Mouse (Mus musculus) lung, postnatal 0 days (tissue): ENCODE measurements around the gene Pmel. TPM values are rescaled to one million over a fixed set of nuclear protein-coding genes. Genes with fewer than 3 reads are reported as not detected.

Experiments
- ATAC-seq: fragments of 200-750 bp; cut with Nextera tagmentation; 2 replicates; pipeline ENCODE4 v1.8.0; 2017; ENCODE audit warnings: moderate library complexity
- DNase-seq: peaks from one replicate; pipeline ENCODE4 v3.0.0-alpha.2; 2016; ENCODE audit warnings: low spot score
- H3K27ac ChIP-seq: fragments of 300-500 bp; sonication (generic); 2 replicates; pipeline ENCODE4 v1.5.1; 2014; ENCODE audit warnings: antibody characterized with exemption, mild to moderate bottlenecking, low read length, mixed read lengths
- H3K27me3 ChIP-seq: fragments of 300-500 bp; sonication (generic); replicated peaks from 2 replicates; pipeline ENCODE4 v1.6.1; 2014; ENCODE audit warnings: low read length, mixed read lengths; ENCODE audit not compliant: insufficient read depth
- H3K36me3 ChIP-seq: fragments of 300-500 bp; sonication (generic); 2 replicates; pipeline ENCODE4 v1.6.1; 2014; ENCODE audit warnings: low read length, mixed read lengths; ENCODE audit not compliant: insufficient read depth
- H3K4me1 ChIP-seq: fragments of 300-500 bp; sonication (generic); 2 replicates; pipeline ENCODE4 v1.6.1; 2014; ENCODE audit warnings: antibody characterized with exemption, low read depth, low read length, mixed read lengths; ENCODE audit not compliant: insufficient read depth
- H3K4me2 ChIP-seq: fragments of 300-500 bp; sonication (generic); replicated peaks from 2 replicates; pipeline ENCODE4 v1.6.1; 2014; ENCODE audit warnings: low read depth, mild to moderate bottlenecking, low read length, moderate library complexity, mixed read lengths
- H3K4me3 ChIP-seq: fragments of 300-500 bp; sonication (generic); 2 replicates; pipeline ENCODE4 v1.5.1; 2014; ENCODE audit warnings: low read depth, low read length
- H3K9ac ChIP-seq: fragments of 300-500 bp; sonication (generic); replicated peaks from 2 replicates; pipeline ENCODE4 v1.6.1; 2014; ENCODE audit warnings: low read depth, mild to moderate bottlenecking
- H3K9me3 ChIP-seq: fragments of 300-500 bp; sonication (generic); 2 replicates; pipeline ENCODE4 v1.6.1; 2016; ENCODE audit warnings: low read length, mixed read lengths
- CTCF ChIP-seq: IDR thresholded peaks from 2 replicates; pipeline ENCODE4 v1.5.1; 2016; ENCODE audit warnings: antibody characterized with exemption, mild to moderate bottlenecking
- EP300 ChIP-seq: IDR thresholded peaks from 2 replicates; pipeline ENCODE4 v1.6.1; 2016; ENCODE audit warnings: antibody characterized with exemption, mild to moderate bottlenecking, control low read depth
- WGBS: fragments of 180-500 bp; shearing (Covaris S2); extraction: QIAGEN DNeasy Blood & Tissue Kit; methylation state at CpG from one replicate; pipeline ENCODE4 v1.1.7; 2014; 5-methylcytosine and 5-hydroxymethylcytosine counted together
- polyA plus RNA-seq: library from polyadenylated mRNA; unstranded; fragments of >200 nt; fragmentation: Nextera tagmentation; extraction: Ambion mirVana; gene quantifications from 2 replicates; pipeline ENCODE4 v1.2.1, GENCODE M21; 2015

Pmel gene
- polyA plus RNA-seq, 1 experiment from 2014 or later = 1.4 TPM

GRCm38 (mm10) chr10:128663441-128664220, 40.4 kb upstream of the Pmel start:
- no peak overlapping the region for H3K9ac ChIP-seq
- WGBS = 46% methylated on average over 5 of the region's 5 CpGs

GRCm38 (mm10) chr10:128664808-128665207, 39.2 kb upstream of the Pmel start:
- Histone ChIP-seq H3K36me3 (no peaks in the 10 kb centered on the region), H3K4me3 (no peak overlapping the region), H3K27me3 (no peaks in the 10 kb centered on the region), H3K4me2 (no peak overlapping the region), H3K9me3 (no peaks in the 10 kb centered on the region), H3K27ac (no peak overlapping the region), H3K4me1 (no peaks in the 10 kb centered on the region), H3K9ac (no peak overlapping the region)
- ATAC-seq (no peak), DNase-seq (no peak)
- 61% methylated on average over 3 of the region's 3 CpGs for WGBS
- TF ChIP-seq EP300 (no peak), CTCF (no peak)

More at GRCm38 (mm10) chr10:128663441-128664220, 40.4 kb upstream of the Pmel start:
- no peak overlapping the region for H3K4me3 ChIP-seq
- H3K9me3 ChIP-seq = no peaks in the 10 kb centered on the region
- no peaks in the 10 kb centered on the region for H3K36me3 ChIP-seq
- H3K27me3 ChIP-seq = no peaks in the 10 kb centered on the region
- no peak overlapping the region for H3K27ac ChIP-seq
- TF ChIP-seq CTCF (no peak), EP300 (no peak)
- ATAC-seq (no peak), DNase-seq (no peak)
- no peaks in the 10 kb centered on the region for H3K4me1 ChIP-seq
- no peak overlapping the region for H3K4me2 ChIP-seq

GRCm38 (mm10) chr10:128665307-128665706, 38.7 kb upstream of the Pmel start:
- Histone ChIP-seq H3K9ac (no peak overlapping the region), H3K4me3 (no peak overlapping the region), H3K27ac (no peak overlapping the region), H3K36me3 (no peaks in the 10 kb centered on the region), H3K4me2 (no peak overlapping the region), H3K9me3 (no peaks in the 10 kb centered on the region), H3K27me3 (no peaks in the 10 kb centered on the region), H3K4me1 (no peaks in the 10 kb centered on the region)
- no peak for DNase-seq
- no peak for TF ChIP-seq EP300
- no peak for TF ChIP-seq CTCF
- 64% methylated on average over 3 of the region's 3 CpGs for WGBS
- ATAC-seq = no peak

- Histone ChIP-seq H3K4me3 (no peak overlapping the region), H3K4me2 (no peak overlapping the region), H3K27ac (no peak overlapping the region), H3K27me3 (no peaks in the 10 kb centered on the region), H3K9ac (no peak overlapping the region), H3K36me3 (no peaks in the 10 kb centered on the region), H3K9me3 (no peaks in the 10 kb centered on the region), H3K4me1 (no peaks in the 10 kb centered on the region)
- WGBS = 92% methylated on average over 2 of the region's 2 CpGs
- TF ChIP-seq CTCF = no peak
- TF ChIP-seq EP300 = no peak
- ATAC-seq = no peak
- no peak for DNase-seq
Measured at GRCm38 (mm10) chr10:128665806-128666205, 38.2 kb upstream of the Pmel start.

GRCm38 (mm10) chr10:128668790-128669672, 35.0 kb upstream of the Pmel start:
- DNase-seq (peak; percentile 42), ATAC-seq (peak; percentile 49)
- Histone ChIP-seq H3K27ac (peak overlapping the region; percentile 47; the same call in 1 of the 2 replicates), H3K4me2 (peak overlapping the region; percentile 80), H3K9ac (peak overlapping the region; percentile 55), H3K4me1 (peaks cover 6% of the 10 kb centered on the region; the same call in 1 of the 2 replicates), H3K27me3 (no peaks in the 10 kb centered on the region), H3K9me3 (no peaks in the 10 kb centered on the region), H3K36me3 (no peaks in the 10 kb centered on the region), H3K4me3 (peak overlapping the region; percentile 53)
- WGBS = 1% methylated on average over 34 of the region's 42 CpGs
- TF ChIP-seq EP300 = no peak
- TF ChIP-seq CTCF = no peak

- no peak overlapping the region for H3K4me2 ChIP-seq
- no peak for ATAC-seq
Measured at GRCm38 (mm10) chr10:128671148-128671547, 32.8 kb upstream of the Pmel start.

More at GRCm38 (mm10) chr10:128671148-128671547, 32.8 kb upstream of the Pmel start:
- Histone ChIP-seq H3K9me3 (no peaks in the 10 kb centered on the region), H3K4me1 (peaks cover 6% of the 10 kb centered on the region; the same call in 1 of the 2 replicates), H3K36me3 (no peaks in the 10 kb centered on the region), H3K27me3 (no peaks in the 10 kb centered on the region), H3K27ac (no peak overlapping the region), H3K4me3 (no peak overlapping the region), H3K9ac (no peak overlapping the region)
- WGBS = 91% methylated on average over 9 of the region's 9 CpGs
- no peak for DNase-seq
- no peak for TF ChIP-seq EP300
- no peak for TF ChIP-seq CTCF
